Mouse (Mus musculus): ENCODE data around the gene Cbx7.

The Cbx7 gene

DNA sequence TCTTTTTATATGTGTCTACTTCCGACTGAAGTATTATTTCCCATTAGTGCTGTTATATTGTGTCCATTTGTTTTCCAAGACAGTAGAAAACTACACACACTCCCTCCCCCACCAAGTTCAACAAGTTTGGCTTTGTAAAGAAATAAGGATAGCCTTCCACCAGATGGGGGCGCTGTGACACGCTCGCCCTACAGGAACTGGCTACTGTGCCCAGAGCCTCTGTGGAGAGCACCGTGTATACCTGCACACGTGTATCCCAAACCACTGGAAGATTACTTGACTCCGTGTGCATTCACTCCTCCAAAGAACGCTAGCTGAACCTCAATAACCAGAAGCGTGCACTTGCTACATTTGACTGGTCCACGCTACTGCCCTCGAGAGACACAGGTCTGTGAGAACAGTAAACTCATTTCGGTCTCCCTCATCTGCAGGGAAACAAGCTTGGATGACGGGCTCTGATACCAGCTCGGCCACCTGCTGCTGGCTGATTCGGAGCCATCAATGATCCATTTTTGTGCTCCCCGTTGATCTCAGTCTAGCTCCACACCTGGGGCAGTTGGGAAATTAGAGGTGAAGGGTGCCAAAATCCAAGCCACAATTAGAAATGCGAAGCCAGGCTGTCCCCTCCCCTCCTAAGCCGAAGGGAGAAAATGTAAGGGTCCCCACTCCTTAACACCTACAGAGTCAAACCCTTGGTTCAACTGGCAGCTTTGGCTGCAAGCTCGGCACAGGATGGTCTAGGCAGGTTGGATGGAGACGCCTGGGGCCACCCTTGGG is 79.3 kb downstream of the Cbx7 start, which contains the start of gene Apobec3:
TSS of gene Apobec3 (plus strand) at position 224 of the 777 bp plus-strand sequence.
- DNase-seq, result peak; percentile 42

DNA sequence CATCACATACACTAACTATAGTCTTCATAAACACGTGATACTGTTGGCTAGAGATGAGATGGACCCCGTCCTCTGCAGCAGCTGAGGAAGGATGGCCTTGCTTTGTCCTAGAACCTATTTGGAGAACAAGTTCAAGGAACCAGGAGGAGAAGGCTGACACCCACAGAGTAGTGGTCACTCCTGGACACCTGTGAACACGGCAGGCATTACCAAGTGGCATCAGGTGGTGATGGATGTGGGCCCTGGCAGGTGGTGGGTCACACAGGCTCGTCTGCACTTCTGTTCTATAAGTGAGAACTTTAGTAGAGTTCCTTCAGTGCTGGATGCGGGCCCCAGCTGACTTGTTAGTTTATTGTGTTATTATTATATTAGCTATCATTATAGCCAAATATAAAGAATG is 86.1 kb downstream of the Cbx7 start:
- no peak for DNase-seq

GRCm38 (mm10) chr15:79883352-79883822 is 87.5 kb downstream of the Cbx7 start:
- DNase-seq, result peak; percentile 89

DNA sequence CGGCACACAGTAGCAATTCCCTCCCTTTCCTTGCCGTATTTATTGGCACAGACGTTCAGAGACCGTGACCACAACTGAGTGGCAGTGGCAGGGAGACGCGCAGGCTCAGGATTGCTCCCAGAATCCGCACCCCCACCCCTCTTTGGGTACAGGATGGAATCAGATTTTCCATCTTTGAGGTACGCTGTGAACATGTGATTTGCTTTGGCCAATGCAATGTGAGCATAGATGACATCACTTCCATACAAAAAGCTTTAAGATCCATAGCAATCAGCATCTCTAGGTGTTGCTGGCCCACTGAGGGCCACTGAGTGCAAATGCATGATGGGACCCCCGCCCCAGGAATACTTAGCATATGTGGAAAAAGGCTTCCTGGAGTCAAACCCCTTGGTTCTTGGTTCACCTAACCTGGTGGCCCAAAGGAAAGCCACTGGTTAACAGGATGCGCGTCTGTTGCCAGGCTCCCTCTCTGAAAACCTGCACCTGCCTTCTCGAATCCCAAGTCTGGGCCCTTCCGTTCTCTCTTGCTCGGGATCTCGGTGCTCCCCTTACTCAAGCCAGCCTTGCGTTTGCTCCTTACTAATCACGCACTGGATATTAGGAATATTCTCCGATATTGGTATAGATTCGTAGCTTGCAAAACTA is 88.2 kb downstream of the Cbx7 start:
- DNase-seq, result no peak

DNA sequence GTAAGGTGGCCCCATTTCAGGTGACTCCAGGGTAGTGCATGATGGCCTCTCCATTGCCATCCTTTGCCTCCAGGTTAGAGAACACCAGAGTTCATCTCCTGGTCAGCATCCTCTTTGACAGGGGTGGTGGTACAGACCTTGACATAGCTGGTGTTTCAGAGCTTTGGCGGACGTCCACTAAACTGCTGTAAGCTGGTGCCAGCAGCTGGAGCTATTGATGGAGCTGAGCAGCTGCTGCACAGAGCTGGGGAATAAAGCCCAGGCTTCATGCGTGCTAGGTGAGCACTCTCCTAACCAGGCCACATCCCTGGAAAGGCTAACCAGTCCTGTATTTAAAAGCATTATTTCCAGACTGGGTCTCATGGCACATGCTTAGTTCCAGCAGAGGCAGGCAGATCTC is 90.4 kb downstream of the Cbx7 start:
- no peak for DNase-seq

- peak; percentile 87 for DNase-seq
Observed at GRCm38 (mm10) chr15:79879319-79879718, 91.6 kb downstream of the Cbx7 start.

DNA sequence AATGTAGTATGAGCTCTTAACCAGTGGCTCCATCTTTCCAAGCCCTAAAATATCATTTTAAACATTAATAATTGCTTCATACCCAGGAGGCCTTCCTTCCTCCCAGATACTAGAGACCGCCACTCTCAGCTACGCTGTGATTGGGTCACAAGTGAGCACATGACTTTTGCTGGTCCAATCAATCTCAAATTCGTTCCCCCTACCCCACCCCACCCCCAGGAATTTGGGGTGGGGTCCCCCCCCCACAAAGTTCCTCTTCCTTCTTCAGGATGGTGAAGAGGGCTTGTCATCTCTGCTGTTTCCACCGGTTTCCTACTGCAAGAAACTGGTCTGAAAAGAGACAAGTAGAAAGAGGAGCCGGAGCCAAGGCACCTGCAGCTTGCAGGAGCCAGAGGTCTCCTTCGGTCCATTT is 92.2 kb downstream of the Cbx7 start:
- DNase-seq, result peak; percentile 17

DNA sequence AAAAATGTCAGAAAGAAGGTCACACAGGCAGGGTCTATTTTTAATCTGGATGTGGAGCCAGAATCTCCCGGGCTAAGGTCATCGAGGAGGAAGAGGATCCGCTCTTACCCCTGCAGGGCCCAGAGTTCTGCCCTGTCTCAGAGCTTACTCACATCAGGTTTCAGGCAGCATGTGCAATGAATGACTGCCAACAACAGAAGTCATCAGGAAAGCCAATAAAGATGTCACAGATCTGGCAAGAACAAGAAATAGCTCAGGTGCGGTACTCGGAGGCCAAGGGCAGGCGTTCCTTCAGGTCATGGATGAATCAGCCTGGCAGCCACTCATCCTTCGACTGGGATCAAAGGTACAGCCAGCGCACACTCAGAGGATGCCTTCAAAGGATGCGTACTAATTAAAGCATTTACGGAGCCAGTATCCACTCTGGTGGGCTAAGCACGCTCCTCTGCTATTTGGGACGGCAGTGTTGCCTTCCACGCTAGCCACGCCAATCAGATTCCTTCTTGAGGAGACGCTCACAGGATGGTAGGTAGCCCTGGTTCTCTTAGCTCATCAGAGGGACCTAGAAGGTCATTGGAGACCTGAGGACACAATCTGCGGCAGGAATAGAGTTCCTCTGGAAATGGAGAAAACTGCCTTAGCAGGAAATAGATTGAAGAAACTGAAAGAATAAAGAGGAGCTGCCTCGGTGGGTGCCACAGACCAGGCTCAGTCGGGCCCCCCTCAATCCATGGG is 95.5 kb downstream of the Cbx7 start:
- DNase-seq, result no peak

DNA sequence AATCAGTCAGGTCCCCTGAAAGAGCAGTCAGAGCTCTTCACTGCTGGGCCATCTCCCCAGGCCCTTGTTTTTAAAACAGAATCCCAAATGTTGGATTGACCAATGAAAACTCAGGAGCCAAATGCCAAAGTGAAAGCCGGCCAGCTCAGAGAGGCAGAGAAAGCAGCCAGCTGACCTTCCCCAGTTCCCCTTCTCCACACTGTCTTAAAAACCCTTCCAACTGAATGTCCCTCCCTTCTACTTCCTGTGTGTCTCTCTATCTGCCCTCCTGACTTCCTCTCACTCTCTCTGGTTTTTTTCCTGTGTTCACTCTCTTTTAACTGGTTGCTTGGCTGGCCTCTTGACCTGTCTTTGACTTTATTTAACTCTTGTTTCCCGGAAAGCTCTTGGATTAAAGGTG is 96.9 kb downstream of the Cbx7 start:
- DNase-seq, result no peak

DNA sequence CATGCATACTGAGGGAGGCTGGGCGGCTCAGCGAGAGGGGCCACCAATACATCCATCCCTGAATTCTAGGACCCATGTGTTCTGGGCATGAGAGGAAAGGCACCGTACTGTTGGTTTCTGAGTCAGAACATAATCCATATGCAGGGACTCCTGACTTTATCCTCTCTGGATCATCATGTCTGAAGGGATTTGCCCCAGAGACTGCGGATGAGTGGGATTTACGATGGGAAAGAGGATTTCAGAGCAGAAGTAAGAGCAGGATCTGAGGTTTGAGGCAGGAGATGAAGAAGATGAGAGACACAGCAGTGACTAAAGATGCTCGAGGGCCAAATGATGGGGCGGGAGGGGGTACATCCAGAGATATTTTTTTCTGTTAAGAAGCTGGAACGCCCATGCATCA is 97.4 kb downstream of the Cbx7 start:
- no peak for DNase-seq

- no peak for DNase-seq
Observed at GRCm38 (mm10) chr15:79867260-79868002, 103.5 kb downstream of the Cbx7 start.
